Mouse (Mus musculus) neural tube, embryonic 11.5 days (tissue): ENCODE measurements around the gene Pnp2. TPM values are rescaled to one million over a fixed set of nuclear protein-coding genes. Genes with fewer than 3 reads are reported as not detected.
A peak's percentile ranks its signal among the peaks of the same experiment; 100 is the strongest.
"Not testable (repeated sequence)": the region's sequence is repeated elsewhere in the genome, so short reads cannot be mapped to it uniquely, and the experiment has no call there.

Experiments
- ATAC-seq: fragments of 200-750 bp; cut with Nextera tagmentation; 2 replicates; pipeline ENCODE4 v1.8.0; 2017; ENCODE audit warnings: moderate number of reproducible peaks, mild to moderate bottlenecking, moderate TSS enrichment, moderate library complexity; ENCODE audit not compliant: insufficient read depth, low FRiP score, low TSS enrichment
- DNase-seq: peaks from one replicate; pipeline ENCODE4 v3.0.0-alpha.2; 2015; ENCODE audit warnings: low spot score
- H3K27ac ChIP-seq: fragments of 300-500 bp; sonication (generic); 2 replicates; pipeline ENCODE4 v1.5.1; 2014; ENCODE audit warnings: low read depth, mild to moderate bottlenecking, low read length
- H3K27me3 ChIP-seq: fragments of 300-500 bp; sonication (generic); 2 replicates; pipeline ENCODE4 v1.6.1; 2014; ENCODE audit warnings: mild to moderate bottlenecking, low read length, mixed read lengths; ENCODE audit not compliant: control insufficient read depth, insufficient read depth
- H3K36me3 ChIP-seq: fragments of 300-500 bp; sonication (generic); 2 replicates; pipeline ENCODE4 v1.6.1; 2014; ENCODE audit warnings: mild to moderate bottlenecking, low read length, moderate library complexity, mixed read lengths; ENCODE audit not compliant: control insufficient read depth, insufficient read depth
- H3K4me1 ChIP-seq: fragments of 300-500 bp; sonication (generic); 2 replicates; pipeline ENCODE4 v1.6.1; 2014; ENCODE audit warnings: low read length, mixed read lengths; ENCODE audit not compliant: control insufficient read depth, insufficient read depth
- H3K4me2 ChIP-seq: fragments of 300-500 bp; sonication (generic); 2 replicates; pipeline ENCODE4 v1.6.1; 2014; ENCODE audit warnings: low read depth, mild to moderate bottlenecking, moderate library complexity
- H3K4me3 ChIP-seq: fragments of 300-500 bp; sonication (generic); 2 replicates; pipeline ENCODE4 v1.5.1; 2014; ENCODE audit warnings: low read depth, low read length
- H3K9ac ChIP-seq: fragments of 300-500 bp; sonication (generic); 2 replicates; pipeline ENCODE4 v1.6.1; 2014; ENCODE audit warnings: mild to moderate bottlenecking, low read length
- H3K9me3 ChIP-seq: fragments of 300-500 bp; sonication (generic); 2 replicates; pipeline ENCODE4 v1.6.1; 2016; ENCODE audit warnings: low read length; ENCODE audit not compliant: control insufficient read depth
- WGBS: fragments of 180-500 bp; shearing (Covaris S2); extraction: QIAGEN DNeasy Blood & Tissue Kit; methylation state at CpG from one replicate; pipeline ENCODE4 v1.1.7; 2014; 5-methylcytosine and 5-hydroxymethylcytosine counted together
- polyA plus RNA-seq: library from polyadenylated mRNA; unstranded; fragments of >200 nt; fragmentation: Nextera tagmentation; extraction: Ambion mirVana; gene quantifications from 2 replicates; pipeline ENCODE4 v1.2.1, GENCODE M21; 2014

Gene Pnp2
- polyA plus RNA-seq, 1 experiment from 2014 or later, result 0.68 TPM

- no peak overlapping the region for H3K9ac ChIP-seq
- no peak overlapping the region for H3K4me3 ChIP-seq
- H3K9me3 ChIP-seq, result no peaks in the 10 kb centered on the region
- H3K4me2 ChIP-seq, result no peak overlapping the region
- H3K27me3 ChIP-seq, result no peaks in the 10 kb centered on the region
- no peaks in the 10 kb centered on the region for H3K4me1 ChIP-seq
- ATAC-seq (no peak), DNase-seq (peak; percentile 18)
- 25% methylated on average over 12 of the region's 12 CpGs for WGBS
- H3K27ac ChIP-seq, result no peak overlapping the region
- no peaks in the 10 kb centered on the region for H3K36me3 ChIP-seq
Measured at GRCm38 (mm10) chr14:50969558-50970544, 14.1 kb downstream of the Pnp2 start.

- H3K27me3 ChIP-seq, result no peaks in the 10 kb centered on the region
- no peaks in the 10 kb centered on the region for H3K36me3 ChIP-seq
- no peak overlapping the region for H3K9ac ChIP-seq
- no peak overlapping the region for H3K4me2 ChIP-seq
- ATAC-seq (no peak), DNase-seq (no peak)
- H3K4me1 ChIP-seq, result no peaks in the 10 kb centered on the region
- 81% methylated on average over 1 of the region's 1 CpGs for WGBS
- no peak overlapping the region for H3K4me3 ChIP-seq
- no peak overlapping the region for H3K27ac ChIP-seq
- H3K9me3 ChIP-seq, result no peaks in the 10 kb centered on the region
Measured at GRCm38 (mm10) chr14:50970822-50971221, 15.0 kb downstream of the Pnp2 start.

GRCm38 (mm10) chr14:50973054-50973453, 17.3 kb downstream of the Pnp2 start:
- not testable (repeated sequence) for DNase-seq, H3K4me3 ChIP-seq, H3K4me1 ChIP-seq, H3K9me3 ChIP-seq, H3K4me2 ChIP-seq, ATAC-seq, H3K9ac ChIP-seq, H3K36me3 ChIP-seq, H3K27ac ChIP-seq, H3K27me3 ChIP-seq
- 91% methylated on average over 5 of the region's 5 CpGs for WGBS

GRCm38 (mm10) chr14:50973700-50974099, 17.9 kb downstream of the Pnp2 start:
- Histone ChIP-seq H3K9ac (no peak overlapping the region), H3K9me3 (no peaks in the 10 kb centered on the region), H3K4me2 (no peak overlapping the region), H3K36me3 (no peaks in the 10 kb centered on the region), H3K27me3 (no peaks in the 10 kb centered on the region), H3K4me3 (no peak overlapping the region), H3K4me1 (no peaks in the 10 kb centered on the region), H3K27ac (no peak overlapping the region)
- WGBS, result 42% methylated on average over 4 of the region's 4 CpGs
- ATAC-seq (no peak), DNase-seq (no peak)

GRCm38 (mm10) chr14:50975001-50975400, 19.2 kb downstream of the Pnp2 start:
- 73% methylated on average over 5 of the region's 5 CpGs for WGBS
- Histone ChIP-seq H3K27me3 (no peaks in the 10 kb centered on the region), H3K4me3 (no peak overlapping the region), H3K36me3 (no peaks in the 10 kb centered on the region), H3K27ac (no peak overlapping the region), H3K9me3 (no peaks in the 10 kb centered on the region), H3K9ac (no peak overlapping the region), H3K4me1 (no peaks in the 10 kb centered on the region), H3K4me2 (no peak overlapping the region)
- ATAC-seq (no peak), DNase-seq (no peak)

- Histone ChIP-seq H3K27ac (no peak overlapping the region), H3K4me3 (no peak overlapping the region), H3K9ac (peak overlapping the region; percentile 9; the same call in 1 of the 2 replicates), H3K4me1 (no peaks in the 10 kb centered on the region), H3K36me3 (no peaks in the 10 kb centered on the region), H3K27me3 (no peaks in the 10 kb centered on the region), H3K4me2 (no peak overlapping the region), H3K9me3 (no peaks in the 10 kb centered on the region)
- ATAC-seq, result no peak
- DNase-seq, result peak; percentile 18
- 21% methylated on average over 9 of the region's 9 CpGs for WGBS
Measured at GRCm38 (mm10) chr14:50976674-50977073, 20.9 kb downstream of the Pnp2 start.

GRCm38 (mm10) chr14:50978451-50978850, 22.7 kb downstream of the Pnp2 start:
- not testable (repeated sequence) for DNase-seq, ATAC-seq, H3K27ac ChIP-seq, H3K9ac ChIP-seq, H3K4me3 ChIP-seq, H3K27me3 ChIP-seq, H3K9me3 ChIP-seq, H3K4me2 ChIP-seq, H3K4me1 ChIP-seq, H3K36me3 ChIP-seq
- 88% methylated on average over 6 of the region's 6 CpGs for whole genome bisulfite sequencing

- no peak overlapping the region for H3K4me2 ChIP-seq
- no peak overlapping the region for H3K4me3 ChIP-seq
- H3K36me3 ChIP-seq, result no peaks in the 10 kb centered on the region
- no peak for ATAC-seq
- no peak overlapping the region for H3K9ac ChIP-seq
- H3K27ac ChIP-seq, result no peak overlapping the region
- no peaks in the 10 kb centered on the region for H3K4me1 ChIP-seq
- no peaks in the 10 kb centered on the region for H3K9me3 ChIP-seq
- no peaks in the 10 kb centered on the region for H3K27me3 ChIP-seq
- no peak for DNase-seq
Measured at GRCm38 (mm10) chr14:50979631-50980030, 23.8 kb downstream of the Pnp2 start.

GRCm38 (mm10) chr14:50981207-50981606, 25.4 kb downstream of the Pnp2 start:
- no peaks in the 10 kb centered on the region for H3K27me3 ChIP-seq
- H3K4me2 ChIP-seq, result no peak overlapping the region
- WGBS, result 46% methylated on average over 2 of the region's 2 CpGs
- DNase-seq (no peak), ATAC-seq (no peak)
- H3K27ac ChIP-seq, result no peak overlapping the region
- no peaks in the 10 kb centered on the region for H3K4me1 ChIP-seq
- H3K9me3 ChIP-seq, result no peaks in the 10 kb centered on the region
- no peak overlapping the region for H3K4me3 ChIP-seq
- H3K36me3 ChIP-seq, result no peaks in the 10 kb centered on the region
- no peak overlapping the region for H3K9ac ChIP-seq
